Comparison of ENCODE assay signal across 8 mouse cellular contexts in genomic region chr11:82763742-82764437, GRCm38 (mm10). TPM values are rescaled to one million over a fixed set of nuclear protein-coding genes. Genes with fewer than 3 reads are reported as not detected.
A peak's percentile ranks its signal among the peaks of the same experiment; 100 is the strongest.
DNase-seq lines count a peak whose midpoint lies in the region; ATAC-seq and TF ChIP-seq lines count a peak whose summit lies in the region.

Gene Cct6b (minus strand): TSS chr11:82764321.
Gene Zfp830 (plus strand): TSS chr11:82764345.

- H3K4me2 ChIP-seq in hindbrain, embryonic 11.5 days (replicated peaks; ENCODE audit: low read depth, low read length), result peak within 1 kb of the TSS; percentile 88
- peak within 1 kb of the TSS; percentile 86 for H3K4me2 ChIP-seq in lung, embryonic 16.5 days (ENCODE audit: low read depth, low read length)

- H3K27ac ChIP-seq in hindbrain, embryonic 11.5 days (ENCODE audit: low read depth, low read length), result peak within 1 kb of the TSS; percentile 80
- H3K27ac ChIP-seq in lung, embryonic 16.5 days (ENCODE audit: low read length), result peak within 1 kb of the TSS; percentile 93

- H3K4me3 ChIP-seq in hindbrain, embryonic 11.5 days (ENCODE audit: low read depth, low read length), result peak within 1 kb of the TSS; percentile 99
- H3K4me3 ChIP-seq in lung, embryonic 16.5 days (ENCODE audit: low read length), result peak within 1 kb of the TSS; percentile 78

- peak within 1 kb of the TSS; percentile 87 for H3K9ac ChIP-seq in hindbrain, embryonic 11.5 days (ENCODE audit: low read depth, low read length)
- H3K9ac ChIP-seq in lung, embryonic 16.5 days (ENCODE audit: low read length), result peak within 1 kb of the TSS; percentile 89

- peaks cover 12% of the 10 kb centered on the region for H3K27me3 ChIP-seq in Patski
- no peaks in the 10 kb centered on the region for H3K27me3 ChIP-seq in hindbrain, embryonic 11.5 days (ENCODE audit: control insufficient read depth, insufficient read depth, low read length)
- H3K27me3 ChIP-seq in lung, embryonic 16.5 days (ENCODE audit: control insufficient read depth, insufficient read depth, low read depth, low read length), result no peaks in the 10 kb centered on the region

- no peak for TF ChIP-seq CTCF in Patski (IDR thresholded peaks at IDR 0.05)

- in situ Hi-C loops in Patski (cut with MboI; ENCODE audit: low pct_unique_long_range_greater_than_20kb), result loop anchor here (25.0 kb wide), 1 partner anchor 523 kb away; the partner anchor contains the start of genes Ap2b1 and Slfn14

- peak; percentile 60 for DNase-seq in Patski (ENCODE audit: low read depth, low spot score)
- peak; percentile 96 to 97 for DNase-seq in cerebellum, postnatal 10 days
- peak; percentile 84 to 92 for DNase-seq in frontal cortex, adult 2 months (ENCODE audit: extremely low spot score in 1 of 2, low spot score in 1 of 2)
- peak; percentile 95 for DNase-seq in hindbrain, embryonic 11.5 days (ENCODE audit: low spot score)
- DNase-seq in layer of hippocampus, adult 9-11 months, result peak; percentile 92
- DNase-seq in ovary, adult 18-20 months (ENCODE audit: low spot score), result peak; percentile 87
- peak; percentile 94 for DNase-seq in thymus, postnatal 0 days (ENCODE audit: low spot score)

- ATAC-seq in Patski, result peak; percentile 99
- ATAC-seq in hindbrain, embryonic 11.5 days (ENCODE audit: low FRiP score), result peak; percentile 100
- ATAC-seq in lung, embryonic 16.5 days (ENCODE audit: low read depth), result peak; percentile 100

- H3K36me3 ChIP-seq in hindbrain, embryonic 11.5 days (ENCODE audit: control insufficient read depth, insufficient read depth, low read length), result no peaks in the 10 kb centered on the region
- peaks cover 3% of the 10 kb centered on the region; the same call in 1 of the 2 replicates for H3K36me3 ChIP-seq in lung, embryonic 16.5 days (ENCODE audit: control insufficient read depth, insufficient read depth, low read length)

- CTCF ChIA-PET in Patski (lab: Charles Lee), result interaction anchor here (0.8 to 1.0 kb wide), 3 partner anchors 10 to 126 kb away, joined by 3 read pairs; no protein-coding TSS in a partner anchor

- POLR2A ChIA-PET in Patski (lab: Charles Lee), result interaction anchor here (0.7 kb wide), 1 partner anchor 43 kb away, joined by 3 read pairs; no protein-coding TSS in a partner anchor

- WGBS in hindbrain, embryonic 11.5 days, result under 1% methylated on average over 44 of the region's 44 CpGs
- WGBS in lung, embryonic 16.5 days, result under 1% methylated on average over 44 of the region's 44 CpGs

- no peaks in the 10 kb centered on the region for H3K9me3 ChIP-seq in hindbrain, embryonic 11.5 days (ENCODE audit: control insufficient read depth, low read length)
- 0 out of 2 replicates have a peak, but pooled peaks cover 3% of the 10 kb centered on the region for H3K9me3 ChIP-seq in lung, embryonic 16.5 days (ENCODE audit: control insufficient read depth, low read length)

- H3K4me1 ChIP-seq in hindbrain, embryonic 11.5 days (replicated peaks; ENCODE audit: control insufficient read depth, insufficient read depth, low read length), result peaks cover 3% of the 10 kb centered on the region; the same call in 1 of the 2 replicates
- H3K4me1 ChIP-seq in lung, embryonic 16.5 days (replicated peaks; ENCODE audit: control insufficient read depth, insufficient read depth, low read length), result peaks cover 14% of the 10 kb centered on the region

RNA-seq across cellular contexts. Expression of gene Cct6b, which starts in this region (rescaled TPM):
- 0.47 TPM for polyA plus RNA-seq in Patski (2021)
- 0.13 and 0.18 TPM in 2 replicates for polyA plus RNA-seq in frontal cortex, adult 2 months (2012; rRNA removed)
- 0.49 and 0.69 TPM in 2 replicates for polyA plus RNA-seq in hindbrain, embryonic 11.5 days (2014; fragmentation: Nextera tagmentation; extraction: Ambion mirVana)
- 0.30 and 0.44 TPM in 2 replicates for polyA plus RNA-seq in lung, embryonic 16.5 days (2015; fragmentation: Nextera tagmentation; extraction: Ambion mirVana)
- polyA plus RNA-seq in thymus, postnatal 0 days (2015; fragmentation: Nextera tagmentation; extraction: Ambion mirVana), result 0.51 and 0.76 TPM in 2 replicates

RNA-seq across cellular contexts. Expression of gene Zfp830, which starts in this region (rescaled TPM):
- polyA plus RNA-seq in Patski (2021), result 21.0 TPM
- 13.0 and 13.7 TPM in 2 replicates for polyA plus RNA-seq in frontal cortex, adult 2 months (2012; rRNA removed)
- 39.2 and 42.6 TPM in 2 replicates for polyA plus RNA-seq in hindbrain, embryonic 11.5 days (2014; fragmentation: Nextera tagmentation; extraction: Ambion mirVana)
- polyA plus RNA-seq in lung, embryonic 16.5 days (2015; fragmentation: Nextera tagmentation; extraction: Ambion mirVana), result 37.9 and 39.6 TPM in 2 replicates
- polyA plus RNA-seq in thymus, postnatal 0 days (2015; fragmentation: Nextera tagmentation; extraction: Ambion mirVana), result 38.1 and 39.5 TPM in 2 replicates

Comparison
In these comparisons a context has a peak if more than half of its experiments do, and no peak if none do; other contexts are left out.
1. Peak in every context shown above with its lines: DNase-seq, ATAC-seq, H3K4me3 ChIP-seq and H3K27ac ChIP-seq.